Mouse (Mus musculus): ENCODE measurements around the gene Arhgap17. TPM values are rescaled to one million over a fixed set of nuclear protein-coding genes. Genes with fewer than 3 reads are reported as not detected.
A peak's percentile ranks its signal among the peaks of the same experiment; 100 is the strongest.

The Arhgap17 gene
- total and polyA plus RNA-seq, 2 experiments from 2014 or later, result 4.8 to 6.3 TPM

DNA sequence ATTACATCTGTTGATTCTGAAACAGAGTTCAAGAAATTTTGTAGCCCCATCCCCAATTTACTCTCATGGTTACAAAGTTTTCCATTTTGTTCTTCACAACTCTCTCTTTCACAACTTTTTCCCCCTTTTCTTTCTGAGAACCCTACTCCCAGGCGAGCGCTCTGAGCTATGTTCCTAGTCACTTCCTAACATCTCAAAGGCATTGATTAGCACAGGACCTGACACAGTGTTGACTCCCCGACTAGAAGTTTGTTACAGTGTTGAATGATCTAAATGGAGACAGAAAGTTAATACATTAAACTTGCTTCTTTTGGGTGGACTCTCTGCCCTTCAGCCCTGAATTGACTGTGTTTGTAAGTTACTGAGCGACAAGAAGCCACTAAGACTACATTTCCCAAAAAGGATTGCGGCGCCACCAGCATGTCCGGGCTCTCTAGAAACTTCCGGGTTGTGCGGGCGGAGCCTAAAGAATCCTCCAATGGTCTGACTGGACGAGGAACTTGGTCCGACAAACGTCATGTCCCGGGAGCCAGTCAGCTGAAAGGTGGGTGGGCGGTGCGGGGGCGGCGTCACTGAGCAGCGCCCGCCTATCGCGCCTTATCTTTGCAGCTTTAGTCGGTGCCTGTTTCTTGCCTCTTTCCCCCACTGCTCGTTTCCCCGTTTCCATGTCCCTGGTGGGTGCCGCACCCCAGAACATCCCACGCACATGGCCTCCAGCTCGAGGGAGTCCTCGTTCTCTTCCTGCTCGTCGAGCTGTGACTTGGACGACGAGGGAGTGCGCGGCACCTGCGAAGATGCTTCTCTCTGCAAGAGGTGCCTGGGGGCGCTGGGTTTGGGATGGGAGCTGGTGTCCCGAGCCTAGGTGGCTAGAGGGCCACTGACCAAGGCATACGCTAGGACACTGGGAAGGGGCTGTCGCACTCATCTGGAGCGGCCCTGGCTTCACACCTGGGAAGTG is 8.0 kb upstream of the Arhgap17 start:
- peak overlapping the region; percentile 67 for H3K9ac ChIP-seq (replicated peaks; ENCODE audit: low read length, poor library complexity, severe bottlenecking)
- 3% methylated on average over 41 of the region's 41 CpGs for WGBS
- peak; percentile 46 for TF ChIP-seq CTCF (IDR thresholded peaks at IDR 0.05)
- no peaks in the 10 kb centered on the region for H3K27me3 ChIP-seq (ENCODE audit: insufficient read depth, low read length)
- peak; percentile 99 for DNase-seq (ENCODE audit: low spot score)
- peak overlapping the region; percentile 55; the same call in 1 of the 2 replicates for H3K27ac ChIP-seq (ENCODE audit: low read depth, low read length)
- peak overlapping the region; percentile 66 for H3K4me3 ChIP-seq (ENCODE audit: low read depth, low read length)
- H3K4me1 ChIP-seq (ENCODE audit: insufficient read depth, low read length), result peaks cover 12% of the 10 kb centered on the region
- no peaks in the 10 kb centered on the region for H3K9me3 ChIP-seq (ENCODE audit: low read length)
- H3K4me2 ChIP-seq (ENCODE audit: low read depth, low read length, poor library complexity, severe bottlenecking), result peak overlapping the region; percentile 74
- peak; percentile 99 for ATAC-seq (ENCODE audit: low FRiP score)
- H3K36me3 ChIP-seq (ENCODE audit: insufficient read depth, low read length), result no peaks in the 10 kb centered on the region

DNA sequence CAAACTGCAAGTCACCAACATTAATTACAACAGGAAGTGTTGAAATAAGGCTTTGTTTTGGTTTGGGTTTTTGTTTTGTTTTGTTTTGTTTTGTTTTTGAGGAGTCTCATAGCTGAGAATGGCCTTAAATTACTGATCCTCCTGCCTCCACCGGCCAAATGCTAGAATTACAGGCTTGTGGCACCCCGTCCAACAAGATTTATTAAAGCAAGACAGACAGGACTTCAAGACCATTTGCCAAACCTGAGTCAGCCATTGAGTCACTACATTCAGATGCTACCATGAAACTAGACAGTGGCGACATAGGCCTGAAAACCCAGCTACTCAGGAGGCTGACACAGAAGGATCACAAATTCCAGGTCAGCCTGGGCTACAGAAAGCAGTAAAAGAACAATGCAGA is 1.8 kb upstream of the Arhgap17 start:
- Histone ChIP-seq H3K27me3 (ENCODE audit: insufficient read depth, low read length) (no peaks in the 10 kb centered on the region), H3K27ac (ENCODE audit: low read depth, low read length) (no peak overlapping the region), H3K9ac (replicated peaks; ENCODE audit: low read length, poor library complexity, severe bottlenecking) (no peak overlapping the region), H3K4me3 (ENCODE audit: low read depth, low read length) (no peak overlapping the region), H3K4me1 (ENCODE audit: insufficient read depth, low read length) (no peaks in the 10 kb centered on the region; the same call in 1 of the 2 replicates), H3K4me2 (ENCODE audit: low read depth, low read length, poor library complexity, severe bottlenecking) (no peak overlapping the region), H3K9me3 (ENCODE audit: low read length) (no peaks in the 10 kb centered on the region), H3K36me3 (ENCODE audit: insufficient read depth, low read length) (no peaks in the 10 kb centered on the region)
- DNase-seq (ENCODE audit: low spot score) (no peak), ATAC-seq (ENCODE audit: low FRiP score) (no peak)
- WGBS, result 65% methylated on average over 3 of the region's 3 CpGs
- peak; percentile 53 for TF ChIP-seq CTCF (IDR thresholded peaks at IDR 0.05)

DNA sequence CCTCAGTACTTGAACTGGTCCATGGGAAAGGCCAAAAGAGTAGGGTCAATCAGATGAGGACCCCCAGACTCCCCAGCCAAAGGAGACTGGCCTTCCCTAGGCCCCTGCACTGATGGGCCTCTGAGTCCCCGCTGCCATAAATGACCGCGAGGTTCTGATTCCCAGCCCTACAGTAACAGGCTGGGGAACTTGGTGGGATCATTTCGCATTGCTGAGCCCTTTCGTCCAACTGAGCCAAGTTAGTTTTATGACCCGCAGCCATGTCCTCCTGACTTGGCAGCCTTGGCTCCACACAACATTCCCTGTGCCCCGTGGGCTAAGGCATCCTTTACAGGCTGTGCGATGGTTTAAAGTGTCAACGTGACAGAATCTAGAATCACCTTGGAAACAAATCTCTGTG is 985 bp upstream of the Arhgap17 start:
- Histone ChIP-seq H3K4me1 (ENCODE audit: insufficient read depth, low read length) (no peaks in the 10 kb centered on the region; the same call in 1 of the 2 replicates), H3K4me2 (ENCODE audit: low read depth, low read length, poor library complexity, severe bottlenecking) (peak overlapping the region; percentile 90), H3K9ac (replicated peaks; ENCODE audit: low read length, poor library complexity, severe bottlenecking) (peak overlapping the region; percentile 75), H3K36me3 (ENCODE audit: insufficient read depth, low read length) (no peaks in the 10 kb centered on the region), H3K9me3 (ENCODE audit: low read length) (no peaks in the 10 kb centered on the region), H3K27me3 (ENCODE audit: insufficient read depth, low read length) (no peaks in the 10 kb centered on the region), H3K27ac (ENCODE audit: low read depth, low read length) (peak overlapping the region; percentile 57; the same call in 1 of the 2 replicates), H3K4me3 (ENCODE audit: low read depth, low read length) (peak overlapping the region; percentile 75)
- ATAC-seq (ENCODE audit: low FRiP score), result no peak
- DNase-seq (ENCODE audit: low spot score), result no peak
- 54% methylated on average over 9 of the region's 9 CpGs for WGBS
- TF ChIP-seq CTCF (IDR thresholded peaks at IDR 0.05), result no peak

DNA sequence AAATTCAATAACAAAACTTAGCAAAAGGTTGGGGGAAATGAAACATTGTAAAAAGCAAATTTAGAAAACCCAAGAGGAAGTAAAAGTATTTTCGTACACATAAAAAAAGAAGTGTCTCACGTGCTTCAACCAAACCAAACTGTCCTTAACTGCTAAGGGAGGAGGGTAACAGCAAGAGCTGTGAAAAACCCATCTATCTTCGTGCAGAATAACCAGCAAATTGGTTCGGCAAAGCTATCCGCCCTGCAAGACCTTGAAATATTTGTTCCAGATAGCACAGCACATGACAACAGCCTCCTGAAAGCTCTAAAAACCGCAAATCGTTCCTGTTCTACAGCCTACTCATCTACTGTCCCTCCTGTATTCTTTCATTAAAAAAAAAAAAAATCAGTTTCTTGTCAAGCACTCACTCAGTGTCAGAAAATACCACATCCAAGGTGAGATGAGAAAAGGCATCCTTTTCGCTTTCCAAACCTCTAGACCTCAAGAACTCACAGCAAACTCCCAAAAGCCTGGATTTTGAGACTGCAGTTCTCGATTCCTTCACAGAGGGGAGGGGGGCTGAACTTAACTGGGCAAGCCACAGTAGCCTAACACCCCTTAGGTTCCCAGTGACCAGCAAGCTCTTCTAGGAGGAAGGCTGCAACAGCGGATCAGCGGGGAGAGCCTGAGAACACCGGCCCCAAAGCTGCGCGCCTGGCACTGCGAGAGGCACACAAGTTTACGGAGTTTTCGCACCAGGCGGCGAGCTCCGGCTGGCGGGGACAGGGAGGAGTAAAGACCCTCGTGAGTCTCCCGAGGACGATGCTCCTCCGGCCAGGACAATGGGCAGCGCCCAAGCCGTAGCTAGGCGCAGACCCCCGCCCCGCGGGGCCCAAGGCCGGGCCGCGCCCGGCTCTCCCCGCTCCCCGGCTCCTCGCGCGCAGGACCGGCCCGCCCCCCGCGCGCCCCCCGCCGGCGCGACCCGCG is 653 bp downstream of the Arhgap17 start:
- TF ChIP-seq CTCF (IDR thresholded peaks at IDR 0.05), result no peak
- peak overlapping the region; percentile 75 for H3K4me3 ChIP-seq (ENCODE audit: low read depth, low read length)
- WGBS, result 4% methylated on average over 27 of the region's 51 CpGs
- H3K4me2 ChIP-seq (ENCODE audit: low read depth, low read length, poor library complexity, severe bottlenecking), result peak overlapping the region; percentile 90
- DNase-seq (ENCODE audit: low spot score) (no peak), ATAC-seq (ENCODE audit: low FRiP score) (peak; percentile 76)
- H3K4me1 ChIP-seq (ENCODE audit: insufficient read depth, low read length), result no peaks in the 10 kb centered on the region; the same call in 1 of the 2 replicates
- no peaks in the 10 kb centered on the region for H3K9me3 ChIP-seq (ENCODE audit: low read length)
- H3K9ac ChIP-seq (replicated peaks; ENCODE audit: low read length, poor library complexity, severe bottlenecking), result peak overlapping the region; percentile 75
- no peaks in the 10 kb centered on the region for H3K36me3 ChIP-seq (ENCODE audit: insufficient read depth, low read length)
- H3K27ac ChIP-seq (ENCODE audit: low read depth, low read length), result peak overlapping the region; percentile 52
- H3K27me3 ChIP-seq (ENCODE audit: insufficient read depth, low read length), result no peaks in the 10 kb centered on the region

DNA sequence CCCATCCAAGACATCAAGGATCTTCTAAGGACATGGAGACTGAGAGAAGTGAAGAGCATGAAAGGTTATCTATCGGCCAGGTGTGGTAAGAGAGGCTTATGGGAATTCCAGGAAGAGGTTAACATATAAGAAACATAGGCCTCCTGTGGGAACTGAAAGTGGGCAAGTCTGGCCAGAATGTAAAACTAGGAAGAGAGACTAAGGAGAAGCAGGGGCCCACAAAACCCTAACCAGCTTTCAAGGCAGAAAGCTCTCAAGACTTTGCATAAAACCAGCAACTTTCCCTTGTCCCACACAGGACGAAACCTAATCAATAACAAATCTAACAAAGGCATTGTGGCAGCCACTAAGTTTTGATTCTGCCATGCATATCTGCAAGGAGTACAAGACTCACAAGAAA is 1.5 kb downstream of the Arhgap17 start:
- Histone ChIP-seq H3K4me1 (ENCODE audit: insufficient read depth, low read length) (no peaks in the 10 kb centered on the region; the same call in 1 of the 2 replicates), H3K4me3 (ENCODE audit: low read depth, low read length) (no peak overlapping the region), H3K9me3 (ENCODE audit: low read length) (no peaks in the 10 kb centered on the region), H3K9ac (replicated peaks; ENCODE audit: low read length, poor library complexity, severe bottlenecking) (no peak overlapping the region), H3K36me3 (ENCODE audit: insufficient read depth, low read length) (no peaks in the 10 kb centered on the region), H3K4me2 (ENCODE audit: low read depth, low read length, poor library complexity, severe bottlenecking) (peak overlapping the region; percentile 90), H3K27me3 (ENCODE audit: insufficient read depth, low read length) (no peaks in the 10 kb centered on the region), H3K27ac (ENCODE audit: low read depth, low read length) (no peak overlapping the region)
- no peak for TF ChIP-seq CTCF (IDR thresholded peaks at IDR 0.05)
- no peak for ATAC-seq (ENCODE audit: low FRiP score)
- WGBS, result 84% methylated on average over 2 of the region's 2 CpGs
- DNase-seq (ENCODE audit: low spot score), result no peak
